Mouse (Mus musculus): ENCODE data around the gene Senp7.

Senp7 gene

GRCm38 (mm10) chr16:56139921-56140320 is 91.8 kb downstream of the Senp7 start:
- no peak for DNase-seq

GRCm38 (mm10) chr16:56144876-56145555 is 96.9 kb downstream of the Senp7 start:
- DNase-seq: no peak

GRCm38 (mm10) chr16:56147679-56148078 is 99.5 kb downstream of the Senp7 start:
- no peak for DNase-seq

- DNase-seq: peak in 1 of 2 experiments; percentile 20
Observed at GRCm38 (mm10) chr16:56163466-56163865, 115.3 kb downstream of the Senp7 start.

- no peak for DNase-seq
Observed at GRCm38 (mm10) chr16:56170247-56170646, 122.1 kb downstream of the Senp7 start.

GRCm38 (mm10) chr16:56175867-56176581 is 127.9 kb downstream of the Senp7 start:
- peak in 1 of 2 experiments; percentile 13 for DNase-seq

- DNase-seq: no peak
Observed at GRCm38 (mm10) chr16:56186863-56187262, 138.7 kb downstream of the Senp7 start.

- DNase-seq: no peak
Observed at GRCm38 (mm10) chr16:56188198-56188597, 140.1 kb downstream of the Senp7 start.

GRCm38 (mm10) chr16:56204051-56204450 is 155.9 kb downstream of the Senp7 start, which contains the start of gene Impg2:
Gene Impg2 (plus strand): TSS chr16:56204313.
- no peak for DNase-seq

GRCm38 (mm10) chr16:56212740-56213139 is 164.6 kb downstream of the Senp7 start:
- DNase-seq: peak in 1 of 2 experiments; percentile 8

GRCm38 (mm10) chr16:56227686-56228085 is 179.5 kb downstream of the Senp7 start:
- DNase-seq: no peak

GRCm38 (mm10) chr16:56229455-56229854 is 181.3 kb downstream of the Senp7 start:
- no peak for DNase-seq

GRCm38 (mm10) chr16:56231300-56231699 is 183.2 kb downstream of the Senp7 start:
- peak in 1 of 2 experiments; percentile 15 for DNase-seq

- DNase-seq: no peak
Observed at GRCm38 (mm10) chr16:56232736-56233135, 184.6 kb downstream of the Senp7 start.

Measured in kidney, adult 8-10 months (tissue).